Mouse (Mus musculus) embryonic fibroblast, embryonic 13.5 days (primary cell): Measurements from ENCODE around the gene Irak3.

ENCODE experiments used
- CTCF ChIP-seq: IDR thresholded peaks from 2 replicates; pipeline ENCODE4 v1.5.1; 2011; ENCODE audit warnings: mild to moderate bottlenecking, control low read depth, low read length, moderate library complexity, borderline replicate concordance; ENCODE audit not compliant: insufficient read depth
- POLR2A ChIP-seq: IDR thresholded peaks from 2 replicates; pipeline ENCODE4 v1.6.1; 2011; ENCODE audit warnings: low read depth, mild to moderate bottlenecking, control low read depth, low read length, moderate library complexity

- TF ChIP-seq CTCF (no peak), POLR2A (no peak)
Observed at GRCm38 (mm10) chr10:120193255-120193654, 8.7 kb downstream of the Irak3 start.
